Mouse (Mus musculus): ENCODE data around the gene Garnl3. TPM values are rescaled to one million over a fixed set of nuclear protein-coding genes. Genes with fewer than 3 reads are reported as not detected.

Garnl3 gene
- total RNA-seq, 2 experiments from 2014 or later = not detected

DNA sequence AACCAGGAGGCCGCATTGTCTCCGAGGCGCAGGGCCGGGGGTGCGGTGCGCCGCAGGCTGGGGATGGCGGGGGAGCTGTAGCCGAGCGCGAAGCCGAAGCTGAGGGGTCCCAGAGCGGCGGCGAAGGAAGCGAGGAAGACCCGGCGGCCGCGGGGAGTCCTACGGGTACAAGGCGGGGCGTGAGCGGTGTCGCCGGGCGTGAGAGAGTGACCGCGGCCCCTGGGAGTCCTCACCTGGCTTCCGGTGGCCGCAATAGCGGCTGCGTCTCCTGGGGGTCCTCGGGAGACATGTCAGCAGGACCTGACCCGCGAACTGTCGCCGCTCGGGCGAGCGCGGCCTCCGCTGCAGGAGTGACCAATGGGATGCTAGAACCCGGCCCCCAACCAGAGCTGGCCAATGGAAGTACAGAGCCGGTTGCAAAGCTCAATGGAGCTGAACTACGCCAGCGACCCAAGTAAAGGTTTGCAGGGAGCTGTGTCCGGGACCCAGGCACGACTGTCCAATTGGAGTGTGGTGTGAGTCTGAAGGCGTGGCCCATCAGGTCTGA, 149.7 kb downstream of the Garnl3 start, which contains the start of gene Slc2a8:
Gene Slc2a8, minus strand, starts transcription at position 359 of the 547 bp plus-strand sequence.
- ATAC-seq (replicated peaks; ENCODE audit: poor library complexity) = peak; percentile 95

- ATAC-seq (replicated peaks; ENCODE audit: poor library complexity) = peak; percentile 25
These were observed 150.2 kb downstream of the Garnl3 start for GRCm38 (mm10) chr2:32981281-32981680.

GRCm38 (mm10) chr2:32979675-32980074, 151.8 kb downstream of the Garnl3 start:
- ATAC-seq (replicated peaks; ENCODE audit: poor library complexity) = no peak

GRCm38 (mm10) chr2:32978675-32979074, 152.8 kb downstream of the Garnl3 start:
- no peak for ATAC-seq (replicated peaks; ENCODE audit: poor library complexity)

DNA sequence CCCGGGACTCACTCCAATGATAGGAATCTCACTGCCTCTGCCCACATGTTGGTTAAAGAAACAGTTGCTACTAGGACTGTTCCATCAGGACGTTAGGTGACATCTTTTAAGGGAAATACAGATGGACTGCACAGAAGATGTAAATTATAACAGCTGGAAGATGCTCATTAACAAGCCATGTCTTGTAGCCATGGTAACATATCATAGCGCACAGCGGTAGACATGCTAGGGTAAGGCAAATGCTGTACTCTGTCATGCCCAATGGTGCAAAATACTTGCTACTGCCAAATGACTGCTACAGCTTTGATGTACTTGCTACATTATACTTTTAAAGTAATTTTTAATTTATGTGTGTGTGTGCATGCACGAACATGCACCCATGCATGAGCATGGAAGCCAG, 154.3 kb downstream of the Garnl3 start:
- no peak for ATAC-seq (replicated peaks; ENCODE audit: poor library complexity)

DNA sequence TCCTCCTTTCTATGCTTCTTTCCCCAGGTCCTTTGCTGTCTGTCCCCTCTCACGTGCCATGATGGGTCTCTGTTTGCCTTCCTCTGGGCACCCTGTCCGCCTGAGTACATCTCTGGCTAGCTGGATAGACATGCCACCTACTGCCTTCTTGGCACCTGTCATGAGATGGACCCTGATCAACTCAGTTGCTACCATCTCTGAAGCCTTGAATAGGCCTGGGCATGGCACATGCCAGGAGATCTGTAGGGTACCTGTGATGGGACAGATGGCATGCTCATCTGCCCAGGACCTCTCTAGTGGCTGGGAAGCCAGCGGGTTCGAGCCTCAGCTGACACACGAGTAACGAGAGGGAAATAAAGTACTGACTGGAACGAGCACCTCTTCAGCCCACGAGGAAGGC, 157.2 kb downstream of the Garnl3 start:
- no peak for ATAC-seq (replicated peaks; ENCODE audit: poor library complexity)

GRCm38 (mm10) chr2:32971235-32971634, 160.2 kb downstream of the Garnl3 start:
- ATAC-seq (replicated peaks; ENCODE audit: poor library complexity) = no peak

DNA sequence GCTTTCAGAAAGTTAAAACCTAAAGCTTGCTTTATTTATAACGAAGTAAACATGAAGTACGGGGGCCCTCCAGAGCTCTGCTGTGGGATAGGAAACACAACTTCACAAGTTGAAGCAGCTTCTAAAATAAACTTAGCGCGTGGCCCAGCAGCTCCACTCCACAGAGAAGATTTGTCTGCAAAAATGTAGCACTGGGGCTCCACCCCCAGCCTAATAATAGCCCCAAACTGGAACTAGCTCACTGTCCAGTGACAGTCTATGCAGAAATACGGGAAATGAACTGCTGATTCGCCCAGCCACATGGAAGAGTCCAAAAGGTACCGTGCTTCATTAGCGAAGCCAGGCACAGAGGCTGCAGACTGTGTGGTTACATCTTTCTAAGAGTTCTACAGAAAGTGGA, 162.1 kb downstream of the Garnl3 start:
- ATAC-seq (replicated peaks; ENCODE audit: poor library complexity) = no peak

- ATAC-seq (replicated peaks; ENCODE audit: poor library complexity) = no peak
These were observed 163.3 kb downstream of the Garnl3 start for GRCm38 (mm10) chr2:32968024-32968614.

- peak; percentile 69 for ATAC-seq (replicated peaks; ENCODE audit: poor library complexity)
These were observed 164.5 kb downstream of the Garnl3 start for GRCm38 (mm10) chr2:32966689-32967631.

GRCm38 (mm10) chr2:32966184-32966688, 165.2 kb downstream of the Garnl3 start:
- no peak for ATAC-seq (replicated peaks; ENCODE audit: poor library complexity)

GRCm38 (mm10) chr2:32965511-32966183, 165.8 kb downstream of the Garnl3 start:
- ATAC-seq (replicated peaks; ENCODE audit: poor library complexity) = no peak

DNA sequence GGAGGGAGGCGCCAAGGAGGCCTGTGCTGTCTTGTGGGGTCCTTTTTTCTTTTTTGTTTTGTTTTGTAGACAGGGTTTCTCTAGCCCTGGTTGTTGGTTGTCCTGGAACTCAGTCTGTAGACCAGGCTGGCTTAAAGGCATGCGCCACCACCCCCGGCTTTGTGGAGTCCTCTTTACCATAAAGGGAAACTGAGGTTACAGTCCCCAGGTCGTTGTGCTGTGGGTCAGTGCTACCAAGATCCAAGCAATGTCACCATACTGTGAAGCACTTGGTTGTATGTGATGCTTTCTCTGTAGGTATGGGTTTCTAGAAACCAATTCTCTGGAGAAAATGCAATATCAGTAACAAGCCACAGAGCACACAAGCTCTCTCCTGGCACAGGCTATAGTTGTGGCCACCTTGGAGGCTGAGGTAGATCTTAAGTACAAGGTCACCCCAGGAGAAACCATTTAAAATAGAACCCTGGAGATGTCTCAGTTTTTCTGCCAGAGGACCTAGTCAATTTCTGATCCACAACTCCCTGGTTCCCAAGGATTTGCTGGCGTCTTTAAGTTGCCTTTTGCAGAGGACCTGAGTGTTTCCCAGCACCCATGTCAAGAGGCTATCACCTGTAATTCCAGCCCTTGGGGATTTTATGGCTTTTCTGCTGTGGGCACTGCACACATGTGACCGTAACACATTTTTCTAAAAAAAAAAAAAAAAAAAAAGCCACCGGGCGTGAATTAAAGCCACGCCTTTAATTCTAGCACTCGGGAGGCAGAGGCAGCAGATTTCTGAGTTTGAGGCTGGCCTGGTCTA, 166.6 kb downstream of the Garnl3 start:
- no peak for ATAC-seq (replicated peaks; ENCODE audit: poor library complexity)

GRCm38 (mm10) chr2:32963981-32964380, 167.5 kb downstream of the Garnl3 start:
- ATAC-seq (replicated peaks; ENCODE audit: poor library complexity) = no peak

DNA sequence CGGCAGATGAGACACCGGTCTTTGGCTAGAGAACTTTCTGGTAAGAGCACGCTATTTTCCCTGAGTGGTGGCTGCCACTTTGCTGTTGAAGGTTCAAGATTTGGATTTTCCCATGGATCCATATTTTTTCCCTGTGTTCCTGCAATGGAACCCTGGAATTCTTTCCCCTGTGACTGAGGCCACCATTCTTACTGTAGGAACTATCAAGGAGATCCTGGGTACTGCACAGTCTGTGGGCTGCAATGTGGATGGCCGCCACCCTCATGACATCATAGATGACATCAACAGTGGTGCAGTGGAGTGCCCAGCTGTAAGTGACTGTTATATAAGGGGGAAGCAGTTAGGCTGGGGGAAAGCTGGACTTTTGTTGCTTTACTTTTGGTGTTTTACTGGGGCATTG, 167.9 kb downstream of the Garnl3 start:
- no peak for ATAC-seq (replicated peaks; ENCODE audit: poor library complexity)

DNA sequence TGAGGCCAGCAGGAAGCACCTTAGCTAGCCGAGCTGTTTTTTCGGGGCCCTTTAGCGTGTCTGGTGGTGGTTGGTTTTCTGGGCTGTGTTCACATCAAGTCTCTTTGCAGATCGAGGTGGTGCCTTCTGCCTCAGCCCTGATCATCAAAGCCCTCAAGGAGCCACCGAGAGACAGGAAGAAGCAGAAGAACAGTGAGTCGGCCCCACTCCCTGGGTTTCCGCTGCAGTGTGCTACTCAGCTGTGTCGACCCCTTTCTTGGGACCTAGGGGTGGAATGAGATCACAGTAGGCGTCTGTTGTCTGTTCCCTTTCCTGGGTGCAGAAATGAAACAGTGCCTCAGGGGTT, 168.6 kb downstream of the Garnl3 start:
- no peak for ATAC-seq (replicated peaks; ENCODE audit: poor library complexity)

DNA sequence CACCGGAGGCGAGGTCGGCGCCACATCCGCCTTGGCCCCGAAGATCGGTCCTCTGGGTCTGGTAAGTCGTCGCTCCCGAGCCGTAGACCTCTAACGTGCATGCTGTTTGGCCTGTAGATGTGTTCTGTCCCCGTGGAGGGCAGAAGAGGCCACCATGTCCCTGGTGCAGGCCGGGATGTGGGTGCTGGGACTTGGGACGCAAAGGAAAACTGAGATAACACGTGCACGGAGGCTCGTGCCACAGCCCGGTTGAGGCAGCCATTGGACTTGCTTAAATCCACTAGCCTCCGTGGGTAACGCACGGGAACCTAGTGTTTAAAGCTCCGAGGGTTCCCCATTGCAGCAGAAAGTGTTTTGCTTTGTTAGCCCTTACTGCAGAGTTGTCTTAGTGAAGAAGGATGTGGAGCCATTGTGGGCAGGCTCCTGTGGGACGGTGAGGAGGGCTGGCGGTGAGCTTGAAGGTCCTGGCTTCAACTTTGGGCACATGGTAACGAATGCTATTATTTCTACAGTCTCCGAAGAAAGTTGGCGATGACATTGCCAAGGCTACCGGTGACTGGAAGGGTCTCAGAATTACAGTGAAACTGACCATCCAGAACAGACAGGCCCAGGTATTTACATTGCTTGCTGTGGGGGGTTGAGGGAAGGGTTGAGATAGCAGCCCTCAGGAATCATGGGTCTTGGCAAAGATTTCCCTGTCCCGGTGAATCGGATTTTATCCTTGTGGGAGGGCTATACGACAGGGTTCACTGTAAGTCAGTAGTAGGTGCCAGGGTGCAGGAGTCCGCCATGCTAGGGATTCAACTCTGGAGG, 169.2 kb downstream of the Garnl3 start:
- no peak for ATAC-seq (replicated peaks; ENCODE audit: poor library complexity)

DNA sequence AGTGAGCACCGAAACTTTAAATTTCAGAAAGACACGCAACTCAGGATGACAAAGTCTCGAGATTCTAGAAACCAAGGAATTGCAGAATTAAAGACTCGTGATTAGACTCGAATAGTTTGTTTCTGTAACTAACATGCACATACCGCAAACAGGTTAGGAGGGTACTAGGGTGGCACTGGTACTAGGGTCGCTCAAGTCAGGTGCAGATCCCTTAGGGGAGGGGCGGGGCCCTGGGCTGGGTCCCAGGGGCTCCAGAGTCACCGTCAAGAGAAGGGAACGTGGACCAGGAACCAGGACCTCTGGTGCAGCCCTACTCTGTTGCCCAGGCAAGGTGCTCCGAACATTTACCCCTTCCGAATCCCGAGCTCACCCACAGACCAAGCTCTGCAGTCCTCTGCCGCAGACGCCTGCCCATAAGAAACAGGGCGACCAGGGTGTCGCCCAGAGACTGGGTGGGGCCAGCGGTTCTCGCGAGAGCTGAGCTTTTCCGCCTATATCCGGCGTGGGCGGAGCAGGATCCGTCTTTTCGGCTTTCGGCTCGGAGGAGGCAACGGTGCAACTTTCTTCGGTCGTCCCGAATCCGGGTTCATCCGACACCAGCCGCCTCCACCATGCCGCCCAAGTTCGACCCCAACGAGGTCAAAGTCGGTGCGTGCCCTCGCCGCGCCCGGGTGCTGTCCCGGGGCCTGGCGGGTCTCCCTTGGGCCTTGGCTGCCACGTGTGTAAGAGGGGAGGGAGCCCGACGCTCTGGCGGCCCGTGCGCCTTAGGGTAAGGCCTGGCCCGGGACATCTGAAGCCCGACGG, 170.1 kb downstream of the Garnl3 start, which contains the start of the genes Rpl12 and Lrsam1:
Gene Rpl12, plus strand, starts transcription at position 368 of the 804 bp plus-strand sequence.
Gene Lrsam1, minus strand, starts transcription at position 423 of the 804 bp plus-strand sequence.
- peak; percentile 79 for ATAC-seq (replicated peaks; ENCODE audit: poor library complexity)
